Mouse (Mus musculus): ENCODE results near the gene Nck1. TPM values are rescaled to one million over a fixed set of nuclear protein-coding genes. Genes with fewer than 3 reads are reported as not detected.
A peak's percentile ranks its signal among the peaks of the same experiment; 100 is the strongest.

Gene Nck1
- polyA plus RNA-seq, 1 experiment from 2014 or later = 51.9 TPM

- no peak overlapping the region for H3K9ac ChIP-seq (ENCODE audit: low read depth, low read length)
- H3K4me1 ChIP-seq (replicated peaks; ENCODE audit: control insufficient read depth, insufficient read depth, low read length) = peaks cover 5% of the 10 kb centered on the region; the same call in 1 of the 2 replicates
- H3K9me3 ChIP-seq (ENCODE audit: control insufficient read depth, low read length) = no peaks in the 10 kb centered on the region
- 3% methylated on average over 2 of the region's 2 CpGs for WGBS
- H3K36me3 ChIP-seq (ENCODE audit: control insufficient read depth, insufficient read depth, low read length) = no peaks in the 10 kb centered on the region
- H3K27me3 ChIP-seq (replicated peaks; ENCODE audit: control insufficient read depth, insufficient read depth, low read length) = no peaks in the 10 kb centered on the region
- H3K27ac ChIP-seq (ENCODE audit: low read depth, low read length) = no peak overlapping the region
- H3K4me3 ChIP-seq (ENCODE audit: low read depth, low read length) = no peak overlapping the region
- H3K4me2 ChIP-seq = no peak overlapping the region
- ATAC-seq (replicated peaks; ENCODE audit: low FRiP score) = 0 out of 2 replicates have a peak, but pooled peaks have one; percentile 29
- DNase-seq (ENCODE audit: low spot score) = no peak
Measured at GRCm38 (mm10) chr9:100520586-100520985, 25.3 kb downstream of the Nck1 start.

GRCm38 (mm10) chr9:100520012-100520411 is 25.9 kb downstream of the Nck1 start:
- Histone ChIP-seq H3K4me2 (no peak overlapping the region), H3K4me3 (ENCODE audit: low read depth, low read length) (no peak overlapping the region), H3K9ac (ENCODE audit: low read depth, low read length) (no peak overlapping the region), H3K4me1 (replicated peaks; ENCODE audit: control insufficient read depth, insufficient read depth, low read length) (peaks cover 5% of the 10 kb centered on the region; the same call in 1 of the 2 replicates), H3K27me3 (replicated peaks; ENCODE audit: control insufficient read depth, insufficient read depth, low read length) (no peaks in the 10 kb centered on the region), H3K27ac (ENCODE audit: low read depth, low read length) (no peak overlapping the region), H3K36me3 (ENCODE audit: control insufficient read depth, insufficient read depth, low read length) (no peaks in the 10 kb centered on the region), H3K9me3 (ENCODE audit: control insufficient read depth, low read length) (no peaks in the 10 kb centered on the region)
- no peak for DNase-seq (ENCODE audit: low spot score)
- no peak for ATAC-seq (replicated peaks; ENCODE audit: low FRiP score)
- 92% methylated on average over 3 of the region's 3 CpGs for WGBS

GRCm38 (mm10) chr9:100507581-100507980 is 38.4 kb downstream of the Nck1 start:
- WGBS = 65% methylated on average over 2 of the region's 2 CpGs
- Histone ChIP-seq H3K4me1 (replicated peaks; ENCODE audit: control insufficient read depth, insufficient read depth, low read length) (0 out of 2 replicates have a peak, but pooled peaks cover 2% of the 10 kb centered on the region), H3K4me3 (ENCODE audit: low read depth, low read length) (no peak overlapping the region), H3K9me3 (ENCODE audit: control insufficient read depth, low read length) (no peaks in the 10 kb centered on the region), H3K9ac (ENCODE audit: low read depth, low read length) (no peak overlapping the region), H3K4me2 (no peak overlapping the region), H3K36me3 (ENCODE audit: control insufficient read depth, insufficient read depth, low read length) (no peaks in the 10 kb centered on the region), H3K27me3 (replicated peaks; ENCODE audit: control insufficient read depth, insufficient read depth, low read length) (no peaks in the 10 kb centered on the region), H3K27ac (ENCODE audit: low read depth, low read length) (no peak overlapping the region)
- DNase-seq (ENCODE audit: low spot score) (no peak), ATAC-seq (replicated peaks; ENCODE audit: low FRiP score) (no peak)

GRCm38 (mm10) chr9:100506652-100507051 is 39.3 kb downstream of the Nck1 start:
- Histone ChIP-seq H3K4me1 (replicated peaks; ENCODE audit: control insufficient read depth, insufficient read depth, low read length) (0 out of 2 replicates have a peak, but pooled peaks cover 2% of the 10 kb centered on the region), H3K36me3 (ENCODE audit: control insufficient read depth, insufficient read depth, low read length) (no peaks in the 10 kb centered on the region), H3K27ac (ENCODE audit: low read depth, low read length) (no peak overlapping the region), H3K27me3 (replicated peaks; ENCODE audit: control insufficient read depth, insufficient read depth, low read length) (no peaks in the 10 kb centered on the region), H3K9me3 (ENCODE audit: control insufficient read depth, low read length) (no peaks in the 10 kb centered on the region), H3K4me2 (no peak overlapping the region), H3K9ac (ENCODE audit: low read depth, low read length) (no peak overlapping the region), H3K4me3 (ENCODE audit: low read depth, low read length) (no peak overlapping the region)
- WGBS = 54% methylated on average over 2 of the region's 2 CpGs
- DNase-seq (ENCODE audit: low spot score) (no peak), ATAC-seq (replicated peaks; ENCODE audit: low FRiP score) (no peak)

GRCm38 (mm10) chr9:100505498-100505897 is 40.4 kb downstream of the Nck1 start:
- ATAC-seq (replicated peaks; ENCODE audit: low FRiP score) (no peak), DNase-seq (ENCODE audit: low spot score) (no peak)
- 93% methylated on average over 4 of the region's 4 CpGs for WGBS
- Histone ChIP-seq H3K4me1 (replicated peaks; ENCODE audit: control insufficient read depth, insufficient read depth, low read length) (0 out of 2 replicates have a peak, but pooled peaks cover 2% of the 10 kb centered on the region), H3K4me3 (ENCODE audit: low read depth, low read length) (no peak overlapping the region), H3K27ac (ENCODE audit: low read depth, low read length) (no peak overlapping the region), H3K9ac (ENCODE audit: low read depth, low read length) (no peak overlapping the region), H3K36me3 (ENCODE audit: control insufficient read depth, insufficient read depth, low read length) (no peaks in the 10 kb centered on the region), H3K9me3 (ENCODE audit: control insufficient read depth, low read length) (no peaks in the 10 kb centered on the region), H3K27me3 (replicated peaks; ENCODE audit: control insufficient read depth, insufficient read depth, low read length) (no peaks in the 10 kb centered on the region), H3K4me2 (no peak overlapping the region)

GRCm38 (mm10) chr9:100493611-100494261 is 52.2 kb downstream of the Nck1 start:
- Histone ChIP-seq H3K9me3 (ENCODE audit: control insufficient read depth, low read length) (no peaks in the 10 kb centered on the region), H3K4me2 (no peak overlapping the region), H3K4me3 (ENCODE audit: low read depth, low read length) (no peak overlapping the region), H3K36me3 (ENCODE audit: control insufficient read depth, insufficient read depth, low read length) (no peaks in the 10 kb centered on the region), H3K9ac (ENCODE audit: low read depth, low read length) (no peak overlapping the region), H3K4me1 (replicated peaks; ENCODE audit: control insufficient read depth, insufficient read depth, low read length) (no peaks in the 10 kb centered on the region), H3K27ac (ENCODE audit: low read depth, low read length) (no peak overlapping the region), H3K27me3 (replicated peaks; ENCODE audit: control insufficient read depth, insufficient read depth, low read length) (no peaks in the 10 kb centered on the region)
- no peak for DNase-seq (ENCODE audit: low spot score)
- ATAC-seq (replicated peaks; ENCODE audit: low FRiP score) = no peak
- WGBS = 89% methylated on average over 5 of the region's 5 CpGs

- H3K27me3 ChIP-seq (replicated peaks; ENCODE audit: control insufficient read depth, insufficient read depth, low read length) = no peaks in the 10 kb centered on the region
- WGBS = 84% methylated on average over 1 of the region's 1 CpGs
- no peak overlapping the region for H3K4me2 ChIP-seq
- no peak for DNase-seq (ENCODE audit: low spot score)
- ATAC-seq (replicated peaks; ENCODE audit: low FRiP score) = no peak
- no peaks in the 10 kb centered on the region for H3K9me3 ChIP-seq (ENCODE audit: control insufficient read depth, low read length)
- no peak overlapping the region for H3K9ac ChIP-seq (ENCODE audit: low read depth, low read length)
- no peak overlapping the region for H3K27ac ChIP-seq (ENCODE audit: low read depth, low read length)
- H3K4me1 ChIP-seq (replicated peaks; ENCODE audit: control insufficient read depth, insufficient read depth, low read length) = no peaks in the 10 kb centered on the region
- no peaks in the 10 kb centered on the region for H3K36me3 ChIP-seq (ENCODE audit: control insufficient read depth, insufficient read depth, low read length)
- no peak overlapping the region for H3K4me3 ChIP-seq (ENCODE audit: low read depth, low read length)
Measured at GRCm38 (mm10) chr9:100491424-100491823, 54.5 kb downstream of the Nck1 start.

- no peak for DNase-seq (ENCODE audit: low spot score)
- Histone ChIP-seq H3K27ac (ENCODE audit: low read depth, low read length) (no peak overlapping the region), H3K36me3 (ENCODE audit: control insufficient read depth, insufficient read depth, low read length) (no peaks in the 10 kb centered on the region), H3K9me3 (ENCODE audit: control insufficient read depth, low read length) (no peaks in the 10 kb centered on the region), H3K4me3 (ENCODE audit: low read depth, low read length) (no peak overlapping the region), H3K4me1 (replicated peaks; ENCODE audit: control insufficient read depth, insufficient read depth, low read length) (no peaks in the 10 kb centered on the region), H3K27me3 (replicated peaks; ENCODE audit: control insufficient read depth, insufficient read depth, low read length) (no peaks in the 10 kb centered on the region), H3K4me2 (no peak overlapping the region), H3K9ac (ENCODE audit: low read depth, low read length) (no peak overlapping the region)
- ATAC-seq (replicated peaks; ENCODE audit: low FRiP score) = no peak
- 89% methylated on average over 6 of the region's 6 CpGs for WGBS
Measured at GRCm38 (mm10) chr9:100488969-100489368, 57.0 kb downstream of the Nck1 start.

GRCm38 (mm10) chr9:100488056-100488713 is 57.7 kb downstream of the Nck1 start:
- no peaks in the 10 kb centered on the region for H3K9me3 ChIP-seq (ENCODE audit: control insufficient read depth, low read length)
- H3K4me3 ChIP-seq (ENCODE audit: low read depth, low read length) = no peak overlapping the region
- no peaks in the 10 kb centered on the region for H3K4me1 ChIP-seq (replicated peaks; ENCODE audit: control insufficient read depth, insufficient read depth, low read length)
- H3K9ac ChIP-seq (ENCODE audit: low read depth, low read length) = no peak overlapping the region
- no peak for ATAC-seq (replicated peaks; ENCODE audit: low FRiP score)
- H3K27me3 ChIP-seq (replicated peaks; ENCODE audit: control insufficient read depth, insufficient read depth, low read length) = no peaks in the 10 kb centered on the region
- H3K36me3 ChIP-seq (ENCODE audit: control insufficient read depth, insufficient read depth, low read length) = no peaks in the 10 kb centered on the region
- H3K27ac ChIP-seq (ENCODE audit: low read depth, low read length) = no peak overlapping the region
- DNase-seq (ENCODE audit: low spot score) = no peak
- no peak overlapping the region for H3K4me2 ChIP-seq
- 76% methylated on average over 7 of the region's 7 CpGs for WGBS
